ENCODE assay signal across 8 mouse cellular contexts in the genomic region with DNA sequence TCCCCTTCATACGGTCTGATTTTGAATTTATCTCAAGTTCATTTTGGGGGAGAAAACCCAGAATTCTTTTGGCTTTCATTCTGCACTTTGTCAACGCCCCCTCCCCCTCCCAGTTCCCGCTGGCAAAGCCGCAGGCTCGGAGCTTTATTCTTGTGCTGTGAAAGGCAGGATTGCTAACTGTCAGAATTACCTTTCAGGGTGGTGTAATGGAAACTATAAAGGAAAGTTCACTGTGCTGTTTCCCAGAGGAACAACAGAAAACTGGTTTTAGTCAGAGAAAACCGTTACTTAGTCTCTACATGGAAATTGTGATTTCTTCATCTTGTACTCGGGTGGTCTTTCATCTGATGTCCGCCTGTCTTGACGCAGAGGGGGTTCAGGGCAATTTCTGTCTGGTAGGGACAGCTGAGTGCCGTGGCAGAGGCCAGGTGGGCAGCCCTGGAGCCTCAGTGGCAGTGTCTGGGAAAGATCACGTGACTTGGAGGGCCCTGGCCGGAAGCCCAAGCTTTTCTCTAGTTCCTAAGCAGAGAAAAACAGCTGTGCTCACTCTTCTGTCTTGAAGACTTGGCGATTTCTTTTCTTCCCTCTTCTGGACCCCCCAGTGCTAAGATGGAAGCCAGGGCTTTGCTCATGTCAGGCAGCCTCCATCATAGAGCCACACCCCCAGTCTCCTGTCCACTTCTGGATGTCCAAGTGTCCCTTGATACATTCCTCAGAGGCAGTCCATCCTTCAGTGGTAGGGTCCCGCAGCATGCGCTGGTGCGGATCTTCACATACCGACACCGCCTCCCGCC.
DNase-seq lines count a peak whose midpoint lies in the region; ATAC-seq and TF ChIP-seq lines count a peak whose summit lies in the region.

No protein-coding gene starts in this region.

- no peaks in the 10 kb centered on the region for H3K36me3 ChIP-seq in kidney, embryonic 15.5 days
- no peaks in the 10 kb centered on the region for H3K36me3 ChIP-seq in embryonic facial prominence, embryonic 15.5 days
- H3K36me3 ChIP-seq in hindbrain, embryonic 10.5 days, result no peaks in the 10 kb centered on the region
- H3K36me3 ChIP-seq in midbrain, embryonic 13.5 days, result no peaks in the 10 kb centered on the region

- 0 out of 2 replicates have a peak overlapping the region, but pooled peaks have one; percentile 9 for H3K27ac ChIP-seq in kidney, embryonic 15.5 days
- H3K27ac ChIP-seq in embryonic facial prominence, embryonic 15.5 days (replicated peaks), result no peak overlapping the region
- H3K27ac ChIP-seq in hindbrain, embryonic 10.5 days, result peak overlapping the region; percentile 64; the same call in 1 of the 2 replicates
- H3K27ac ChIP-seq in midbrain, embryonic 13.5 days, result no peak overlapping the region
- H3K27ac ChIP-seq in cerebellum, adult 2 months (ENCODE audit: insufficient read depth, low read length), result no peak overlapping the region

- peaks cover 14% of the 10 kb centered on the region for H3K4me1 ChIP-seq in kidney, embryonic 15.5 days
- peaks cover 21% of the 10 kb centered on the region for H3K4me1 ChIP-seq in embryonic facial prominence, embryonic 15.5 days
- H3K4me1 ChIP-seq in hindbrain, embryonic 10.5 days (replicated peaks), result peaks cover 47% of the 10 kb centered on the region
- peaks cover 45% of the 10 kb centered on the region for H3K4me1 ChIP-seq in midbrain, embryonic 13.5 days (replicated peaks)
- no peaks in the 10 kb centered on the region for H3K4me1 ChIP-seq in cerebellum, adult 2 months (ENCODE audit: control insufficient read depth, insufficient read depth, low read length)

- no peaks in the 10 kb centered on the region for H3K9me3 ChIP-seq in kidney, embryonic 15.5 days (replicated peaks)
- H3K9me3 ChIP-seq in embryonic facial prominence, embryonic 15.5 days (replicated peaks), result no peaks in the 10 kb centered on the region
- no peaks in the 10 kb centered on the region for H3K9me3 ChIP-seq in hindbrain, embryonic 10.5 days
- no peaks in the 10 kb centered on the region for H3K9me3 ChIP-seq in midbrain, embryonic 13.5 days

- WGBS in kidney, embryonic 15.5 days, result 41% methylated on average over 19 of the region's 19 CpGs
- WGBS in embryonic facial prominence, embryonic 15.5 days, result 30% methylated on average over 19 of the region's 19 CpGs
- WGBS in hindbrain, embryonic 10.5 days, result 48% methylated on average over 19 of the region's 19 CpGs
- 28% methylated on average over 19 of the region's 19 CpGs for WGBS in midbrain, embryonic 13.5 days
- whole genome bisulfite sequencing in cerebellum, adult 2 months, result 13% methylated on average over 19 of the region's 19 CpGs

- peaks cover 15% of the 10 kb centered on the region; the same call in 1 of the 2 replicates for H3K27me3 ChIP-seq in kidney, embryonic 15.5 days
- peaks cover 13% of the 10 kb centered on the region; the same call in 1 of the 2 replicates for H3K27me3 ChIP-seq in embryonic facial prominence, embryonic 15.5 days
- peaks cover 13% of the 10 kb centered on the region for H3K27me3 ChIP-seq in hindbrain, embryonic 10.5 days (ENCODE audit: insufficient read depth, poor library complexity, severe bottlenecking)
- 0 out of 2 replicates have a peak, but pooled peaks cover 4% of the 10 kb centered on the region for H3K27me3 ChIP-seq in midbrain, embryonic 13.5 days
- no peaks in the 10 kb centered on the region for H3K27me3 ChIP-seq in cerebellum, adult 2 months (ENCODE audit: control insufficient read depth, insufficient read depth, low read length)

- TF ChIP-seq CTCF in cerebellum, adult 2 months (IDR thresholded peaks at IDR 0.05; ENCODE audit: borderline replicate concordance, insufficient read depth, low read depth, low read length), result no peak

- no peak for DNase-seq in kidney, adult 9 months
- DNase-seq in hindbrain, embryonic 10.5 days (ENCODE audit: low spot score), result no peak
- DNase-seq in cerebellum, adult 2 months, result no peak
- no peak for DNase-seq in adrenal gland, postnatal 25 days

- H3K4me3 ChIP-seq in kidney, embryonic 15.5 days (replicated peaks), result no peak overlapping the region; the same call in 1 of the 2 replicates
- H3K4me3 ChIP-seq in embryonic facial prominence, embryonic 15.5 days (replicated peaks), result peak overlapping the region; percentile 8
- H3K4me3 ChIP-seq in hindbrain, embryonic 10.5 days, result no peak overlapping the region
- peak overlapping the region; percentile 19 for H3K4me3 ChIP-seq in midbrain, embryonic 13.5 days (replicated peaks)
- no peak overlapping the region for H3K4me3 ChIP-seq in cerebellum, adult 2 months (replicated peaks; ENCODE audit: insufficient read depth, low read depth, low read length)

- no peak for TF ChIP-seq POLR2A in cerebellum, adult 2 months (IDR thresholded peaks at IDR 0.05; ENCODE audit: borderline replicate concordance, insufficient read depth, low read length)

- peak; percentile 66 for ATAC-seq in kidney, embryonic 15.5 days (replicated peaks; ENCODE audit: low FRiP score)
- 0 out of 2 replicates have a peak, but pooled peaks have one; percentile 39 for ATAC-seq in embryonic facial prominence, embryonic 15.5 days (ENCODE audit: insufficient number of reproducible peaks, low FRiP score, low TSS enrichment, low read depth)
- ATAC-seq in midbrain, embryonic 13.5 days, result peak; percentile 41; the same call in 1 of the 2 replicates
- no peak for ATAC-seq in granulocyte monocyte progenitor cell, adult 5-6 weeks (replicated peaks; ENCODE audit: poor library complexity, severe bottlenecking)

- no peak overlapping the region for H3K9ac ChIP-seq in kidney, embryonic 15.5 days
- H3K9ac ChIP-seq in embryonic facial prominence, embryonic 15.5 days, result no peak overlapping the region
- H3K9ac ChIP-seq in midbrain, embryonic 13.5 days (replicated peaks), result peak overlapping the region; percentile 36

- peak overlapping the region; percentile 42 for H3K4me2 ChIP-seq in kidney, embryonic 15.5 days
- peak overlapping the region; percentile 42 for H3K4me2 ChIP-seq in embryonic facial prominence, embryonic 15.5 days (replicated peaks)
- H3K4me2 ChIP-seq in midbrain, embryonic 13.5 days (replicated peaks), result peak overlapping the region; percentile 47

Comparison
In these comparisons a context has a peak if more than half of its experiments do, and no peak if none do; other contexts are left out.
1. H3K27ac ChIP-seq: peak in kidney, embryonic 15.5 days (single experiment) and hindbrain, embryonic 10.5 days (single experiment); none in embryonic facial prominence, embryonic 15.5 days (single experiment), midbrain, embryonic 13.5 days (single experiment) and cerebellum, adult 2 months (single experiment).
2. H3K4me3 ChIP-seq: peak in embryonic facial prominence, embryonic 15.5 days (single experiment) and midbrain, embryonic 13.5 days (single experiment); none in kidney, embryonic 15.5 days (single experiment), hindbrain, embryonic 10.5 days (single experiment) and cerebellum, adult 2 months (single experiment).
3. Peak in every context shown above with its lines, with median percentiles within 50 percentile points of each other: H3K4me2 ChIP-seq.